In the genomic region with DNA sequence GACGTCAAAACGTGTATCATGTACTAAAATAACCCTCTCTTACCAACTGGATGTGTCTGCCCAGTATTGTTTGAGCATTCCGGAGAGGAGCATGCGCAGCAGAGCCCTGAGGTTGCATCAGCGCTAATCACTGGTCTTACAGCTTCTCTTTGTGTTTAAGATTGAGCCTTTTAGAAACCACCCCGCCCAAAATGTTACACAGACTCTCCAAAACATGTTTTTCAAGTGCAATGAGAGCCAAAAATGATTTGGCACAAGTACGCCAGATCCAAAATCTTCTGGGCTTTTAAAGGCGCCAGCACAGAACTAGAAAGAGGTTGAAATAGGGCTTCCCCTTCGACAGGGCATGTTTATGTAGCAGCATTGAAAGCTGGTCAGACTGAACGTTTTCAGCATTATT, we compare ENCODE assay signal across 9 mouse cellular contexts.
A peak's percentile ranks its signal among the peaks of the same experiment; 100 is the strongest.
DNase-seq lines count a peak whose midpoint lies in the region; ATAC-seq lines count a peak whose summit lies in the region.
"Had no signal": no experiment of that assay in that cellular context is flagged by ENCODE, and none has a peak within 500 bp of the region (broad histone marks: within the 10 kb centered on the region; RNA-seq: fewer than 3 reads in every experiment).

No protein-coding gene starts in this region.

- H3K9ac ChIP-seq in kidney, embryonic 14.5 days (ENCODE audit: low read depth, low read length), result no peak overlapping the region
- H3K9ac ChIP-seq: heart, embryonic 13.5 days had no signal

- no peak overlapping the region for H3K4me3 ChIP-seq in kidney, embryonic 14.5 days (ENCODE audit: low read length)
- H3K4me3 ChIP-seq: heart, embryonic 13.5 days had no signal

- H3K9me3 ChIP-seq in kidney, embryonic 14.5 days (ENCODE audit: control insufficient read depth, low read length), result no peaks in the 10 kb centered on the region
- H3K9me3 ChIP-seq: heart, embryonic 13.5 days had no signal

- 0 out of 2 replicates have a peak, but pooled peaks cover 4% of the 10 kb centered on the region for H3K4me1 ChIP-seq in kidney, embryonic 14.5 days (ENCODE audit: control insufficient read depth, insufficient read depth, low read length)

- no peaks in the 10 kb centered on the region for H3K36me3 ChIP-seq in kidney, embryonic 14.5 days (ENCODE audit: control insufficient read depth, insufficient read depth, low read length)
- H3K36me3 ChIP-seq: heart, embryonic 13.5 days had no signal

- H3K27me3 ChIP-seq in kidney, embryonic 14.5 days (ENCODE audit: control insufficient read depth, insufficient read depth, low read length), result no peaks in the 10 kb centered on the region
- H3K27me3 ChIP-seq: heart, embryonic 13.5 days had no signal

- WGBS in kidney, embryonic 14.5 days, result 86% methylated on average over 10 of the region's 10 CpGs

- ATAC-seq in kidney, embryonic 14.5 days (ENCODE audit: low FRiP score, low TSS enrichment), result no peak
- ATAC-seq in erythroblast, adult 5-6 weeks (replicated peaks; ENCODE audit: low FRiP score, poor library complexity, severe bottlenecking), result no peak

- intact Hi-C loops in left cerebral cortex, postnatal 14 days (cut with DNase I), result no loop called here

- DNase-seq in cerebellum, adult 8-10 months, result peak; percentile 6
- DNase-seq in cerebellum, adult 11 months, result no peak
- DNase-seq in urinary bladder, postnatal 14 days (ENCODE audit: low spot score), result peak; percentile 53
- no peak for DNase-seq in urinary bladder, postnatal 10 days (ENCODE audit: low spot score)
- peak; percentile 22 to 25 for DNase-seq in left cerebral cortex, postnatal 14 days (ENCODE audit: low spot score in 2 of 2)
- peak; percentile 19 for DNase-seq in telencephalon, adult 2 months (ENCODE audit: low read depth, low spot score)

- no peak overlapping the region for H3K27ac ChIP-seq in kidney, embryonic 14.5 days (ENCODE audit: low read depth, low read length)
- H3K27ac ChIP-seq: heart, embryonic 13.5 days had no signal

- H3K4me2 ChIP-seq in kidney, embryonic 14.5 days (replicated peaks; ENCODE audit: low read depth, low read length), result no peak overlapping the region
- H3K4me2 ChIP-seq: heart, embryonic 13.5 days had no signal

Comparison
In these comparisons a context has a peak if more than half of its experiments do, and no peak if none do; other contexts are left out.
1. DNase-seq: peak in cerebellum, adult 8-10 months (single experiment), urinary bladder, postnatal 14 days (single experiment), left cerebral cortex, postnatal 14 days (2 of 2) and telencephalon, adult 2 months (single experiment); none in cerebellum, adult 11 months (single experiment) and urinary bladder, postnatal 10 days (single experiment).